Mouse (Mus musculus) embryonic fibroblast, embryonic 13.5 days (primary cell): ENCODE measurements around the gene Cables2. TPM values are rescaled to one million over a fixed set of nuclear protein-coding genes. Genes with fewer than 3 reads are reported as not detected.

Experiments used
- H3K27ac ChIP-seq: 2 replicates; pipeline ENCODE4 v1.5.1; 2012; ENCODE audit warnings: low read length, control low read depth, inconsistent platforms; ENCODE audit not compliant: insufficient read depth
- H3K4me1 ChIP-seq: 2 replicates; pipeline ENCODE4 v1.6.1; 2011; ENCODE audit warnings: low read length; ENCODE audit not compliant: control insufficient read depth, insufficient read depth
- H3K4me3 ChIP-seq: 2 replicates; pipeline ENCODE4 v1.5.1; 2011; ENCODE audit warnings: mild to moderate bottlenecking, control low read depth, low read length; ENCODE audit not compliant: insufficient read depth
- CTCF ChIP-seq: IDR thresholded peaks from 2 replicates; pipeline ENCODE4 v1.5.1; 2011; ENCODE audit warnings: mild to moderate bottlenecking, control low read depth, low read length, moderate library complexity, borderline replicate concordance; ENCODE audit not compliant: insufficient read depth
- POLR2A ChIP-seq: IDR thresholded peaks from 2 replicates; pipeline ENCODE4 v1.6.1; 2011; ENCODE audit warnings: low read depth, mild to moderate bottlenecking, control low read depth, low read length, moderate library complexity
- polyA plus RNA-seq: library from polyadenylated mRNA; stranded (reverse); fragments of >200 nt; gene quantifications from 2 replicates; pipeline ENCODE4 v1.2.4, GENCODE M21; 2011; ENCODE audit warnings: low read depth; ENCODE audit not compliant: missing spikeins, insufficient read length

Cables2 gene
- polyA plus RNA-seq, 1 experiment: 12.5 TPM

- peaks cover 10% of the 10 kb centered on the region; the same call in 1 of the 2 replicates for H3K4me1 ChIP-seq
- H3K27ac ChIP-seq: no peak overlapping the region
- TF ChIP-seq CTCF (no peak), POLR2A (no peak)
- no peak overlapping the region for H3K4me3 ChIP-seq
Observed at GRCm38 (mm10) chr2:180233101-180233904, 40.0 kb downstream of the Cables2 start.

GRCm38 (mm10) chr2:180230482-180230881, 42.8 kb downstream of the Cables2 start:
- Histone ChIP-seq H3K27ac (no peak overlapping the region), H3K4me1 (peaks cover 11% of the 10 kb centered on the region; the same call in 1 of the 2 replicates), H3K4me3 (no peak overlapping the region)
- TF ChIP-seq CTCF: no peak
- no peak for TF ChIP-seq POLR2A

- no peak overlapping the region for H3K4me3 ChIP-seq
- no peak for TF ChIP-seq CTCF
- no peak for TF ChIP-seq POLR2A
- no peak overlapping the region for H3K27ac ChIP-seq
- H3K4me1 ChIP-seq: peaks cover 11% of the 10 kb centered on the region; the same call in 1 of the 2 replicates
Observed at GRCm38 (mm10) chr2:180229129-180229528, 44.2 kb downstream of the Cables2 start.

GRCm38 (mm10) chr2:180228592-180228991, 44.7 kb downstream of the Cables2 start:
- TF ChIP-seq POLR2A (no peak), CTCF (no peak)
- Histone ChIP-seq H3K27ac (peak overlapping the region; percentile 46; the same call in 1 of the 2 replicates), H3K4me1 (peaks cover 11% of the 10 kb centered on the region; the same call in 1 of the 2 replicates)

GRCm38 (mm10) chr2:180228060-180228458, 45.2 kb downstream of the Cables2 start:
- TF ChIP-seq POLR2A (no peak), CTCF (no peak)
- Histone ChIP-seq H3K4me1 (peaks cover 7% of the 10 kb centered on the region; the same call in 1 of the 2 replicates), H3K27ac (peak overlapping the region; percentile 46), H3K4me3 (no peak overlapping the region)

More at GRCm38 (mm10) chr2:180228592-180228991, 44.7 kb downstream of the Cables2 start:
- H3K4me3 ChIP-seq: no peak overlapping the region

GRCm38 (mm10) chr2:180227262-180228059, 45.8 kb downstream of the Cables2 start:
- peak overlapping the region; percentile 46 for H3K27ac ChIP-seq
- TF ChIP-seq POLR2A (no peak; the same call in 1 of the 2 replicates), CTCF (peak; percentile 42; the same call in 1 of the 2 replicates)
- no peak overlapping the region for H3K4me3 ChIP-seq
- H3K4me1 ChIP-seq: peaks cover 5% of the 10 kb centered on the region; the same call in 1 of the 2 replicates

- TF ChIP-seq POLR2A (peak; percentile 39), CTCF (no peak)
- peaks cover 5% of the 10 kb centered on the region; the same call in 1 of the 2 replicates for H3K4me1 ChIP-seq
- H3K4me3 ChIP-seq: peak within 1 kb of the TSS; percentile 62
- H3K27ac ChIP-seq: no peak within 1 kb of the TSS
Observed at GRCm38 (mm10) chr2:180225762-180226378, 47.4 kb downstream of the Cables2 start, which contains the start of gene Lama5. Gene Lama5 (minus strand): TSS chr2:180225859.

GRCm38 (mm10) chr2:180225044-180225761, 48.1 kb downstream of the Cables2 start:
- Histone ChIP-seq H3K4me3 (peak overlapping the region; percentile 62), H3K4me1 (peaks cover 5% of the 10 kb centered on the region; the same call in 1 of the 2 replicates), H3K27ac (no peak overlapping the region)
- TF ChIP-seq CTCF: no peak
- TF ChIP-seq POLR2A: no peak; the same call in 1 of the 2 replicates
